Mouse (Mus musculus) liver, embryonic 15.5 days (tissue): Measurements from ENCODE around the gene Tead1. TPM values are rescaled to one million over a fixed set of nuclear protein-coding genes. Genes with fewer than 3 reads are reported as not detected.

ENCODE experiments used
- ATAC-seq: fragments of 200-750 bp; cut with Nextera tagmentation; 2 replicates; pipeline ENCODE4 v1.8.0; 2017; ENCODE audit warnings: moderate number of reproducible peaks, mild to moderate bottlenecking, moderate library complexity; ENCODE audit not compliant: insufficient read depth
- H3K27ac ChIP-seq: fragments of 300-500 bp; sonication (generic); replicated peaks from 2 replicates; pipeline ENCODE4 v1.5.1; 2015; ENCODE audit warnings: mild to moderate bottlenecking, inconsistent platforms
- H3K27me3 ChIP-seq: fragments of 300-500 bp; sonication (generic); 2 replicates; pipeline ENCODE4 v1.6.1; 2015; ENCODE audit warnings: mild to moderate bottlenecking, inconsistent platforms
- H3K36me3 ChIP-seq: fragments of 300-500 bp; sonication (generic); replicated peaks from 2 replicates; pipeline ENCODE4 v1.6.1; 2015; ENCODE audit warnings: moderate library complexity, mild to moderate bottlenecking, inconsistent platforms
- H3K4me1 ChIP-seq: fragments of 300-500 bp; sonication (generic); replicated peaks from 2 replicates; pipeline ENCODE4 v1.6.1; 2015; ENCODE audit warnings: inconsistent platforms
- H3K4me2 ChIP-seq: fragments of 300-500 bp; sonication (generic); 2 replicates; pipeline ENCODE4 v1.6.1; 2015; ENCODE audit warnings: moderate library complexity, mild to moderate bottlenecking, inconsistent platforms
- H3K4me3 ChIP-seq: fragments of 300-500 bp; sonication (generic); replicated peaks from 2 replicates; pipeline ENCODE4 v1.5.1; 2015; ENCODE audit warnings: mild to moderate bottlenecking, inconsistent platforms
- H3K9ac ChIP-seq: fragments of 300-500 bp; sonication (generic); 2 replicates; pipeline ENCODE4 v1.6.1; 2015; ENCODE audit warnings: moderate library complexity, mild to moderate bottlenecking, inconsistent platforms
- H3K9me3 ChIP-seq: fragments of 300-500 bp; sonication (generic); replicated peaks from 2 replicates; pipeline ENCODE4 v1.6.1; 2016; ENCODE audit warnings: inconsistent platforms
- WGBS: fragments of 180-500 bp; shearing (Covaris S2); methylation state at CpG from one replicate; pipeline ENCODE4 v1.1.7; 2015; ENCODE audit warnings: mixed read lengths; ENCODE audit not compliant: insufficient replicate concordance; 5-methylcytosine and 5-hydroxymethylcytosine counted together
- polyA plus RNA-seq: library from polyadenylated mRNA; unstranded; fragments of >200 nt; fragmentation: Nextera tagmentation; extraction: Ambion mirVana; gene quantifications from 2 replicates; pipeline ENCODE4 v1.2.1, GENCODE M21; 2015

Tead1 gene
- polyA plus RNA-seq, 1 experiment from 2014 or later, result 1.2 TPM

GRCm38 (mm10) chr7:112840351-112840750 lies 161.2 kb downstream of the Tead1 start:
- Histone ChIP-seq H3K9ac (no peak overlapping the region), H3K9me3 (no peaks in the 10 kb centered on the region), H3K4me3 (no peak overlapping the region), H3K27me3 (peaks cover 4% of the 10 kb centered on the region; the same call in 1 of the 2 replicates), H3K27ac (no peak overlapping the region), H3K4me1 (0 out of 2 replicates have a peak, but pooled peaks cover 3% of the 10 kb centered on the region), H3K4me2 (no peak overlapping the region), H3K36me3 (no peaks in the 10 kb centered on the region)
- no peak for ATAC-seq
- WGBS, result 45% methylated on average over 7 of the region's 7 CpGs

- ATAC-seq, result no peak
- H3K36me3 ChIP-seq, result no peaks in the 10 kb centered on the region
- WGBS, result 49% methylated on average over 8 of the region's 8 CpGs
Observed at GRCm38 (mm10) chr7:112840890-112841289, 161.8 kb downstream of the Tead1 start.

GRCm38 (mm10) chr7:112841484-112841883 lies 162.4 kb downstream of the Tead1 start:
- 25% methylated on average over 8 of the region's 8 CpGs for WGBS
- no peak overlapping the region for H3K4me3 ChIP-seq

More at GRCm38 (mm10) chr7:112840890-112841289, 161.8 kb downstream of the Tead1 start:
- peaks cover 4% of the 10 kb centered on the region; the same call in 1 of the 2 replicates for H3K27me3 ChIP-seq
- 0 out of 2 replicates have a peak, but pooled peaks cover 3% of the 10 kb centered on the region for H3K4me1 ChIP-seq
- no peak overlapping the region for H3K9ac ChIP-seq
- H3K4me3 ChIP-seq, result no peak overlapping the region
- no peak overlapping the region for H3K4me2 ChIP-seq
- no peak overlapping the region for H3K27ac ChIP-seq
- no peaks in the 10 kb centered on the region for H3K9me3 ChIP-seq

GRCm38 (mm10) chr7:112841886-112842285 lies 162.8 kb downstream of the Tead1 start:
- H3K4me1 ChIP-seq, result 0 out of 2 replicates have a peak, but pooled peaks cover 3% of the 10 kb centered on the region
- H3K4me3 ChIP-seq, result no peak overlapping the region
- no peak for ATAC-seq
- no peak overlapping the region for H3K27ac ChIP-seq
- peaks cover 4% of the 10 kb centered on the region; the same call in 1 of the 2 replicates for H3K27me3 ChIP-seq
- H3K9ac ChIP-seq, result no peak overlapping the region
- H3K4me2 ChIP-seq, result no peak overlapping the region
- no peaks in the 10 kb centered on the region for H3K36me3 ChIP-seq
- 19% methylated on average over 9 of the region's 9 CpGs for WGBS
- H3K9me3 ChIP-seq, result no peaks in the 10 kb centered on the region

More at GRCm38 (mm10) chr7:112841484-112841883, 162.4 kb downstream of the Tead1 start:
- H3K9me3 ChIP-seq, result no peaks in the 10 kb centered on the region
- peaks cover 4% of the 10 kb centered on the region; the same call in 1 of the 2 replicates for H3K27me3 ChIP-seq
- no peak for ATAC-seq
- no peak overlapping the region for H3K27ac ChIP-seq
- H3K9ac ChIP-seq, result no peak overlapping the region
- no peaks in the 10 kb centered on the region for H3K36me3 ChIP-seq
- H3K4me1 ChIP-seq, result 0 out of 2 replicates have a peak, but pooled peaks cover 3% of the 10 kb centered on the region
- H3K4me2 ChIP-seq, result no peak overlapping the region

GRCm38 (mm10) chr7:112851281-112851744 lies 172.2 kb downstream of the Tead1 start:
- 0 out of 2 replicates have a peak, but pooled peaks cover 3% of the 10 kb centered on the region for H3K27me3 ChIP-seq
- no peak for ATAC-seq
- no peak overlapping the region for H3K4me3 ChIP-seq
- H3K9ac ChIP-seq, result no peak overlapping the region
- peaks cover 3% of the 10 kb centered on the region; the same call in 1 of the 2 replicates for H3K4me1 ChIP-seq
- no peaks in the 10 kb centered on the region for H3K9me3 ChIP-seq
- WGBS, result 46% methylated on average over 8 of the region's 8 CpGs
- H3K27ac ChIP-seq, result no peak overlapping the region
- no peaks in the 10 kb centered on the region for H3K36me3 ChIP-seq
- H3K4me2 ChIP-seq, result no peak overlapping the region

- Histone ChIP-seq H3K4me2 (no peak overlapping the region), H3K36me3 (no peaks in the 10 kb centered on the region), H3K27ac (no peak overlapping the region), H3K4me3 (no peak overlapping the region), H3K9ac (no peak overlapping the region), H3K27me3 (peaks cover 8% of the 10 kb centered on the region; the same call in 1 of the 2 replicates), H3K4me1 (peaks cover 6% of the 10 kb centered on the region; the same call in 1 of the 2 replicates), H3K9me3 (no peaks in the 10 kb centered on the region)
- ATAC-seq, result no peak
- WGBS, result 59% methylated on average over 7 of the region's 7 CpGs
Observed at GRCm38 (mm10) chr7:112852149-112852839, 173.2 kb downstream of the Tead1 start.

- no peak overlapping the region for H3K4me2 ChIP-seq
- H3K9me3 ChIP-seq, result no peaks in the 10 kb centered on the region
- H3K27me3 ChIP-seq, result peaks cover 11% of the 10 kb centered on the region; the same call in 1 of the 2 replicates
- 43% methylated on average over 4 of the region's 4 CpGs for WGBS
- no peak overlapping the region for H3K27ac ChIP-seq
- peaks cover 6% of the 10 kb centered on the region; the same call in 1 of the 2 replicates for H3K4me1 ChIP-seq
- H3K36me3 ChIP-seq, result no peaks in the 10 kb centered on the region
- H3K9ac ChIP-seq, result no peak overlapping the region
- ATAC-seq, result no peak
- H3K4me3 ChIP-seq, result no peak overlapping the region
Observed at GRCm38 (mm10) chr7:112853857-112854256, 174.7 kb downstream of the Tead1 start.

GRCm38 (mm10) chr7:112854516-112854915 lies 175.4 kb downstream of the Tead1 start:
- no peak overlapping the region for H3K27ac ChIP-seq
- no peak overlapping the region for H3K4me2 ChIP-seq
- peaks cover 6% of the 10 kb centered on the region; the same call in 1 of the 2 replicates for H3K4me1 ChIP-seq
- no peaks in the 10 kb centered on the region for H3K36me3 ChIP-seq
- peaks cover 11% of the 10 kb centered on the region; the same call in 1 of the 2 replicates for H3K27me3 ChIP-seq
- no peak overlapping the region for H3K9ac ChIP-seq
- H3K9me3 ChIP-seq, result no peaks in the 10 kb centered on the region
- H3K4me3 ChIP-seq, result no peak overlapping the region
- WGBS, result 40% methylated on average over 5 of the region's 5 CpGs
- ATAC-seq, result no peak

GRCm38 (mm10) chr7:112855419-112855818 lies 176.3 kb downstream of the Tead1 start:
- H3K4me3 ChIP-seq, result no peak overlapping the region
- H3K27me3 ChIP-seq, result peaks cover 11% of the 10 kb centered on the region; the same call in 1 of the 2 replicates
- H3K36me3 ChIP-seq, result no peaks in the 10 kb centered on the region
- H3K9ac ChIP-seq, result no peak overlapping the region
- H3K4me2 ChIP-seq, result no peak overlapping the region
- H3K27ac ChIP-seq, result no peak overlapping the region
- no peak for ATAC-seq
- peaks cover 6% of the 10 kb centered on the region; the same call in 1 of the 2 replicates for H3K4me1 ChIP-seq
- WGBS, result 45% methylated on average over 6 of the region's 6 CpGs
- H3K9me3 ChIP-seq, result no peaks in the 10 kb centered on the region

- WGBS, result 34% methylated on average over 7 of the region's 7 CpGs
- H3K9me3 ChIP-seq, result no peaks in the 10 kb centered on the region
- H3K27me3 ChIP-seq, result peaks cover 11% of the 10 kb centered on the region; the same call in 1 of the 2 replicates
- no peak overlapping the region for H3K4me2 ChIP-seq
- H3K9ac ChIP-seq, result no peak overlapping the region
- no peaks in the 10 kb centered on the region for H3K36me3 ChIP-seq
- no peak overlapping the region for H3K27ac ChIP-seq
- H3K4me1 ChIP-seq, result peaks cover 6% of the 10 kb centered on the region; the same call in 1 of the 2 replicates
- H3K4me3 ChIP-seq, result no peak overlapping the region
- no peak for ATAC-seq
Observed at GRCm38 (mm10) chr7:112856121-112856571, 177.0 kb downstream of the Tead1 start.

- no peak for ATAC-seq
- Histone ChIP-seq H3K27ac (no peak overlapping the region), H3K9me3 (no peaks in the 10 kb centered on the region), H3K4me3 (no peak overlapping the region), H3K9ac (no peak overlapping the region), H3K36me3 (no peaks in the 10 kb centered on the region), H3K4me2 (no peak overlapping the region), H3K4me1 (peaks cover 6% of the 10 kb centered on the region; the same call in 1 of the 2 replicates), H3K27me3 (peaks cover 11% of the 10 kb centered on the region; the same call in 1 of the 2 replicates)
- WGBS, result 59% methylated on average over 10 of the region's 10 CpGs
Observed at GRCm38 (mm10) chr7:112856583-112856982, 177.5 kb downstream of the Tead1 start.
